Mouse (Mus musculus) bone marrow, adult 2 months (tissue): ENCODE results near the gene A430005L14Rik.

ENCODE experiments used
- CTCF ChIP-seq: fragments of 200-500 bp; IDR thresholded peaks from 2 replicates; pipeline ENCODE4 v1.5.1; 2011; ENCODE audit warnings: low read length, control low read depth; ENCODE audit not compliant: control insufficient read depth, insufficient read depth
- POLR2A ChIP-seq: fragments of 200-500 bp; IDR thresholded peaks from 2 replicates; pipeline ENCODE4 v1.6.1; 2011; ENCODE audit warnings: low read depth, mild to moderate bottlenecking, control low read depth, low read length, borderline replicate concordance; ENCODE audit not compliant: control insufficient read depth

- TF ChIP-seq POLR2A (no peak), CTCF (no peak)
Observed at GRCm38 (mm10) chr4:154006264-154006663, 49.2 kb downstream of the A430005L14Rik start.
